ENCODE assay signal across 14 mouse cellular contexts in genomic region chr13:5497535-5497934, GRCm38 (mm10).
DNase-seq lines count a peak whose midpoint lies in the region; ATAC-seq and TF ChIP-seq lines count a peak whose summit lies in the region.
"Had no signal": no experiment of that assay in that cellular context is flagged by ENCODE, and none has a peak within 500 bp of the region (broad histone marks: within the 10 kb centered on the region; RNA-seq: fewer than 3 reads in every experiment).

No protein-coding gene starts in this region.

- TF ChIP-seq POLR2A in limb, embryonic 14.5 days (IDR thresholded peaks at IDR 0.05; ENCODE audit: borderline replicate concordance, extremely low read depth, insufficient read depth, insufficient read length): no peak

- DNase-seq in frontal cortex, postnatal 10 days (ENCODE audit: low spot score in 2 of 2): no peak
- DNase-seq in limb, embryonic 14.5 days (ENCODE audit: low spot score): peak; percentile 77
- no peak for DNase-seq in limb, embryonic 10.5 days (ENCODE audit: low spot score)
- peak; percentile 68 for DNase-seq in R1 (ENCODE audit: low read depth, low spot score)
- peak; percentile 19 for DNase-seq in lung, postnatal 36 days
- DNase-seq in thymus, postnatal 14 days: no peak
- DNase-seq in forebrain, embryonic 10.5 days (ENCODE audit: extremely low spot score, low spot score): no peak
- DNase-seq: forebrain, postnatal 0 days; liver, embryonic 13.5 days had no signal

- no peaks in the 10 kb centered on the region for H3K4me1 ChIP-seq in limb, embryonic 14.5 days (ENCODE audit: control insufficient read depth, insufficient read depth, low read length)
- H3K4me1 ChIP-seq in limb, embryonic 10.5 days: no peaks in the 10 kb centered on the region
- no peaks in the 10 kb centered on the region for H3K4me1 ChIP-seq in forebrain, embryonic 10.5 days
- H3K4me1 ChIP-seq: heart, embryonic 10.5 days; liver, embryonic 13.5 days; midbrain, embryonic 15.5 days had no signal

- H3K27ac ChIP-seq in limb, embryonic 14.5 days (replicated peaks; ENCODE audit: low read depth, low read length): no peak overlapping the region
- H3K27ac ChIP-seq in limb, embryonic 10.5 days: no peak overlapping the region
- H3K27ac ChIP-seq in forebrain, embryonic 10.5 days: no peak overlapping the region
- H3K27ac ChIP-seq: heart, embryonic 10.5 days; liver, embryonic 13.5 days; midbrain, embryonic 15.5 days had no signal

- H3K9me3 ChIP-seq in limb, embryonic 14.5 days (ENCODE audit: control insufficient read depth, low read length): no peaks in the 10 kb centered on the region
- no peaks in the 10 kb centered on the region for H3K9me3 ChIP-seq in limb, embryonic 10.5 days (replicated peaks)
- H3K9me3 ChIP-seq in forebrain, embryonic 10.5 days: no peaks in the 10 kb centered on the region
- H3K9me3 ChIP-seq: heart, embryonic 10.5 days; liver, embryonic 13.5 days; midbrain, embryonic 15.5 days had no signal

- ATAC-seq in frontal cortex, adult (ENCODE audit: low TSS enrichment): peak; percentile 68
- ATAC-seq in limb, embryonic 14.5 days (ENCODE audit: low FRiP score, low read depth): no peak
- ATAC-seq: activated CD4-positive, CD25-positive, alpha-beta regulatory T cell, adult 4 months; forebrain, postnatal 0 days; inflammation-experienced regulatory T-cells, adult 6 months; midbrain, embryonic 15.5 days had no signal

- no peak overlapping the region for H3K9ac ChIP-seq in limb, embryonic 14.5 days (ENCODE audit: low read depth, low read length, severe bottlenecking)
- H3K9ac ChIP-seq: forebrain, postnatal 0 days; liver, embryonic 13.5 days; midbrain, embryonic 15.5 days had no signal

- H3K4me2 ChIP-seq in limb, embryonic 14.5 days (replicated peaks; ENCODE audit: low read depth, low read length, severe bottlenecking): no peak overlapping the region
- H3K4me2 ChIP-seq: liver, embryonic 13.5 days; midbrain, embryonic 15.5 days had no signal

- no peaks in the 10 kb centered on the region for H3K36me3 ChIP-seq in limb, embryonic 14.5 days (ENCODE audit: control insufficient read depth, insufficient read depth, low read length)
- no peaks in the 10 kb centered on the region for H3K36me3 ChIP-seq in limb, embryonic 10.5 days
- H3K36me3 ChIP-seq in forebrain, embryonic 10.5 days (replicated peaks): no peaks in the 10 kb centered on the region
- H3K36me3 ChIP-seq: heart, embryonic 10.5 days; liver, embryonic 13.5 days; midbrain, embryonic 15.5 days had no signal

- no peaks in the 10 kb centered on the region for H3K27me3 ChIP-seq in limb, embryonic 14.5 days (ENCODE audit: control insufficient read depth, insufficient read depth, low read length)
- H3K27me3 ChIP-seq in limb, embryonic 10.5 days (ENCODE audit: low read depth, poor library complexity, severe bottlenecking): no peaks in the 10 kb centered on the region
- no peaks in the 10 kb centered on the region for H3K27me3 ChIP-seq in forebrain, embryonic 10.5 days (ENCODE audit: poor library complexity, severe bottlenecking)
- H3K27me3 ChIP-seq: liver, embryonic 13.5 days; midbrain, embryonic 15.5 days had no signal

- no peak overlapping the region for H3K4me3 ChIP-seq in limb, embryonic 14.5 days (replicated peaks; ENCODE audit: low read length)
- no peak overlapping the region for H3K4me3 ChIP-seq in limb, embryonic 10.5 days
- H3K4me3 ChIP-seq in forebrain, embryonic 10.5 days: no peak overlapping the region
- H3K4me3 ChIP-seq: heart, embryonic 10.5 days; liver, embryonic 13.5 days; midbrain, embryonic 15.5 days had no signal

Comparison
In these comparisons a context has a peak if more than half of its experiments do, and no peak if none do; other contexts are left out.
1. DNase-seq: peak in limb, embryonic 14.5 days (single experiment), R1 (single experiment) and lung, postnatal 36 days (single experiment); none in frontal cortex, postnatal 10 days (0 of 2), limb, embryonic 10.5 days (single experiment), thymus, postnatal 14 days (single experiment) and forebrain, embryonic 10.5 days (single experiment).